Mouse (Mus musculus): Measurements from ENCODE around the gene Gm6793.

Gm6793 gene

DNA sequence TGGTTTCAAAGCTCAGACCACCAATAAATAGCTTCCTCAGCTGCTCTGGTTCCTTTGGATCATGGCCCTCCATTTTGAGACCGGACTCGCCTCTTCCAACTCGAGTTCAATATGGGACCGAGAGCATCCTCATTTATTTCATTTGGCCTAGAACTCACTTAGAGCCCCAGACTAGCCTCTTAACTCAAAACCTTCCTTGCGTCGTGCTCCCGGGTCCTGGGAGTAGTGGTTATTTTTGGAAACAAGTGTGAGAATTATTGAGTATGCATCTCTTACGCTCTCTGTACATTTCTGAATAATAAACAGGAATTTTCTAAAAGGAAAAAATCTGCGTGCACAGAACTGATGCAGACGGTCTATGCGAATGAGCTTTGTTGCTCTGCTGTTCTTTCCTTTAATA lies at the start of gene Gm6793:
Gm6793 (minus strand) TSS at position 101 of the 400 bp plus-strand sequence.
- no peak for DNase-seq (ENCODE audit: low spot score)

DNA sequence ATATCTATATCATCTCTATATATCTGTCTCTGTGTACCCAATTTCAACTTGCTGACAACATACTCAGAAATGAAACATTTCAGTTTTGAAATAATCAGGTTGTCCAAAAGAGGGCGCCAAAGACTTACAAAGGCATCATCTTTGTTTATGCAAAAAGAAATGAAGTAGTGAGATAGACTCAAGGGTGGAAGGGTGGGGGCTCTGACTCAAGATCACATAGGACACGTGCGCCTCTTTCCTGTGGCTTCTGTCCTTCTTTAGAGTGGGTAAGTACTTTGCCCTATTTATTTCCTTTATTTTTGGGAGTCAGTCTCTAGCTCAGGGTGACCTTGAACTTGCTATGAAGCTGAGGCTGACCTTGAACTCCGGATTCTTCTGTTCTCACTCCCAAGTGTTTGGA lies 46.5 kb upstream of the Gm6793 start:
- peak; percentile 55 for DNase-seq (ENCODE audit: low spot score)

DNA sequence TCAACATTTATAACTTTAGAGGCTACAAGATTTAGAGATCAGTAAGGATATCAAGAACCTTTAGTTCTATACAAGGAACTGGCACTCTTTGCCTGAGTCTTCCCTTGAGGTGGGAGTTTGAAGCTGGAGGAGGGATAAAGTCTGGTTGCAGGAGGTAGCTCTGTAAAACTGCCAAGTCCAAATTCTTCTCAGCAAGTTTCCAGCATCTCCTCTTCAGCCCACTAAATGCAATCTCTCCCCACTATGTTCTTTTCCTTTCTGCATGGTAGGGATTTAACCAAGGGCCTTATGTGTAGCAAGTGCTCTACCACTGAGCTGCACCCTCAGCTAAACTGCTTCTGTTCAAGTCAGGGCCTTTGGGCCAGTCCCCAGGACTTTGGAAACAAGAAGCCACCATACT lies 39.6 kb upstream of the Gm6793 start:
- no peak for DNase-seq (ENCODE audit: low spot score)

DNA sequence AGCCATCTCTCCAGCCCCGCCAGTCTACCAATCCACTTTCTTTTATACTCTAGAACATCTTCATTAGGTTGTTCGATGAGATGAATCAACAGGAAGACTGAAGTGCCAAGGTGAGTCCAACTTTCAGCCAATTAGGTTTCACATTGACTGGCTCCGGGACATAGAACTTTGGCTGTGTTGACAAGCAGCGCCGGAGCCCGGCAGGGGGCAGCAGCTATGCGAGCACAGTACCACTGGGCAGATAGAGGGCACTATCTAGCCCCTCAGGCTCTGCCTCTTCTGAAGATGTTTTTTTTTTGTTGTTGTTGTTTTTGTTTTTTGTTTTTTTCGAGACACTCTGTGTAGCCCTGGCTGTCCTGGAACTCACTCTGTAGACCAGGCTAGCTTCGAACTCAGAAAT lies 36.7 kb upstream of the Gm6793 start:
- DNase-seq (ENCODE audit: low spot score) = no peak

GRCm38 (mm10) chr8:112049984-112050383 lies 35.1 kb upstream of the Gm6793 start:
- DNase-seq (ENCODE audit: low spot score) = no peak

- no peak for DNase-seq (ENCODE audit: low spot score)
These were observed 33.5 kb upstream of the Gm6793 start for GRCm38 (mm10) chr8:112048293-112048692.

DNA sequence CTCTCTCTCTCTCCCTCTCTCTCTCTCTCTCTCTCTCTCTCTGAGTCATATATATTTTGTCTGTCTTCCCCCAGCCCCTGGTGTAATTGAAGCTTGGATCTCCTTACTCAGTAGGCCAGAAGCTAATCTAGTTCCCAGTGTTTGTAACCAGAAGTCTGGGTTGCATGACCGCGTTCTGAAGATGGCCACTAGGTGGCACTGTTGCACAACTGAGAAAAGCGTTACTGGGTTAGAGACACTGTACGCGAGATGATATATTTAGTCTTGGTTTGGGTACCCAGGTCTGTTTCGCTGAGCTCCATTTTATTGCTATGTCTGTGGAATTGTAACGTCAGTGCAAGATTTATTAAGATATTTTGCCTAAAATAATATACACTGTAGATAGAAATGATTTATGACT lies 31.1 kb upstream of the Gm6793 start:
- DNase-seq (ENCODE audit: low spot score) = peak; percentile 62

DNA sequence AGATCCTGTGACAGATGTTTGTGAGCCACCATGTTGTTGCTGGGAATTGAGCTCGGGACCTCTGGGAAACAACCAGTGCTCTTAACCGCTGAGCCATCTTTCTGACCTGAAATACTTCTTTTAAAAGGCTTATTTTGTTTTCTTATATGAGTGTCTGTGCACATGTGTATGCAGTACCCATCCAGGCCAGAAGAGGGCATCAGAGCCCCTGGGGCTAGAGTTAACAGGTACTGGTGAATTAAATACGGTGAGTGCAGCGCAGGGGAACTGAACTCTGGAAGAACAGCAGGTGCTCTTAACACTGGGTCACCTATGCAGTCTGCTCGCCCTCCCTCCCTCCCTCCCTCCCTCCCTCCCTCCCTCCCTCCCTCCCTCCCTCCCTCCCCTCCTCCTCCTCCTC lies 30.3 kb upstream of the Gm6793 start:
- DNase-seq (ENCODE audit: low spot score) = no peak

GRCm38 (mm10) chr8:112037521-112037920 lies 22.7 kb upstream of the Gm6793 start:
- no peak for DNase-seq (ENCODE audit: low spot score)

DNA sequence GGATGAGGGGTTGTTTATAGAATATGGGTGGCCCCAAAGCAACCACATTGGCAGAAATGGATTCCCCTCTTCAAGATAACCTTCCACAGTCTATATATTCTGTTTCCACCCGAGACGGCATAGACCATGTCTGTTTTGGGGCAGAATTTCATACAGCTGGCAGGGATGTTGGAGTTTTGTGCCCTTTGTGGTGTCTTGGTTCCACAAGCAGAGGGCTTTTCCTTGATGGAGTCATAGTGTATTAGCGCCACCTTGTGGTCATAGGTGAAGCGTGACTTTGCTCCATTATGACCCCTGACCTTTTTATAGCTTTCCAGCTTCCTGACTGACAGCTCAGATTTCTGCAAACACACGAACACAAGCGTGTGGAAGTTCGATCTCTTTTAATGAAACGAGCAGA lies 19.8 kb upstream of the Gm6793 start:
- no peak for DNase-seq (ENCODE audit: low spot score)

DNA sequence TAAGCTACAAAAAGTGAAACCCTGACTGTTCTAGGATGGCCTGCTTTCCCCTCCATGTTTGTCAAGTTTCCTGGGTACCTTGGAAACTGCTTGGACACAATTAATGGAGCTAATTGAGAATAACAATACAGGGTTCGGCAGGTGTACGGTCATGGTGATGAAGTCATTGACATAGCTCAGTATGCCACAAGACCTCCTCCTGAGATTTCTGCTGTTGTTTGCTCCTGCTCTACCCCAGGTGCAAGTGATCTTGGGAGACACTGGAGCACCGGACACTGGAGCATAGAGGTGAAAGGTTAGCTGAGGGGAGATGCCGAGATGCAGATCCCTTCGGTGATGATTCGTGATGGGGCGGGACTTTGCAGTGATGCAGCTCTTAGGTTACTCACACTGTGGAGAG lies 18.2 kb upstream of the Gm6793 start:
- DNase-seq (ENCODE audit: low spot score) = no peak

DNA sequence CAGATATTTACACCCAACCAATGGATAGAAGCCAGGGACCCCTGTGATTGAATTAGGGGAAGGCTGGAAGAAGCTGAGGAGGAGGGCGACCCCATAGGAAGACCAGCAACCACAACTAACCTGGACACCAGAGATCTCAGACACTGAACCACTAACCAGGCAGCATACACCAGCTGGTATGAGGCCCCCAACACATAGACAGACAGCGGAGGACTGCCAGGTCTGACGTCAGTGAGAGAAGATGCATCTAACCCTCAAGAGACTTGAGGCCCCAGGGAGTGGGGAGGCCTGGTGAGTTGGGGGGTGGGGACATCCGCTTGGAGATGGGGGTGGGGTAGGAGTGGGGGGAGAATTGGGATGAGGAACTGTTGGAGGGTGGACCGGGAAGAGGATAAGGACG lies 15.8 kb upstream of the Gm6793 start:
- no peak for DNase-seq (ENCODE audit: low spot score)

DNA sequence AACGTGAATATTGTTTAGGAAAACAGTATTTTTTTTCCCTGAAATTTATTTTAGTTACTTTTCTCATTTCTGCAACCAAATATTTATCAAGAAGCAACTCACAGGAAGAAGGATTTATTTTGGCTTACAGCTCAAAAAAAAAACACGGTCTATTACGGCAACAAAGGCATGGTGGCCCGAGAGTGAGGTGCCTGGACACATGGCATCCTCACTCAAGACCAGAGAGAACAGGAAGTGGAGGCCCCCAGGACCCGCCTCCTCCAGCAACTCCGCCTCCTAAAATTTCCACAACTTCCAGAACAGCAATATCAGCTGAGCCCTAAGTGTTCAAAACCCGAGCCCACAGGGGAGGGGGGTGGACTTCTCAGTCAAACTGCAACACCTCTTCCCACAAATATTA lies 14.6 kb upstream of the Gm6793 start:
- DNase-seq (ENCODE audit: low spot score) = no peak

DNA sequence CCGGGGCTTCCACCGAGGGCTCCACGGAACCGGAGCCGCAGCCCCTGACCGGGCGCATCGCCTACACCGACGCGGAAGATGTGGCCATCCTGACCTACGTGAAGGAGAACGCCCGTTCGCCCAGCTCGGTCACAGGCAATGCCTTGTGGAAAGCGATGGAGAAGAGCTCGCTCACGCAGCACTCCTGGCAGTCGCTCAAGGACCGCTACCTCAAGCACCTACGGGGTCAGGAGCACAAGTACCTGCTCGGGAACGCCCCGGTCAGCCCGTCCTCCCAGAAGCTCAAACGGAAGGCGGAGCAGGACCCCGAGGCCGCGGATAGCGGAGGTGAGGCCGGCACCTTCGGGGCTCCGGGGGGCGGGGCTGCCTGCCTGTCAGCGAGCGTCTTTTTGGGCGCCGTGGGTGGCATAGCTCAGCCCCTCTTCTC lies 3.0 kb downstream of the Gm6793 start:
- DNase-seq (ENCODE audit: low spot score) = no peak

GRCm38 (mm10) chr8:112010997-112011815 lies 3.6 kb downstream of the Gm6793 start, which contains the start of the genes Kars and Terf2ip:
TSS of gene Kars (minus strand) at chr8:112011323.
TSS of gene Terf2ip (plus strand) at chr8:112011398.
- DNase-seq (ENCODE audit: low spot score) = peak; percentile 80

- DNase-seq (ENCODE audit: low spot score) = no peak
These were observed 5.3 kb downstream of the Gm6793 start for GRCm38 (mm10) chr8:112009558-112009957.

DNA sequence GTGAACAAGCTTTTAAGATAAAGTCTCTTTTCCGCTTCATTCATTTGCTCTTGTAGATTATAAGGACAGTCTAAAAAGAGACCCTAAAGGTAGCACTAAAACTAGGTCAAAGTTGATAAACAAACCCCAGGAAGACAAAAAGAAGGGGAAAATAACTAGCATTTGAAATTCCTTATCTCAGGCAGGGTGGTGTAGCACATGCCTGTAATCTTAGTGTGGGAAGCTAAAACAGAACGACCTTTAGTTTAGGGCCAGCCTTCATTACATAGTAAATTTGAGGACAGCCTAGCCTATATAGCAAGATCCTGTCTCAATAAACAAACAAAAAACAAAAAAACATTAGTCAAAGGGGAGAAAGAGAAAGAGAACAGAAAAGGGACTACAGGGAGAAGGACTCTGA lies 7.2 kb downstream of the Gm6793 start:
- DNase-seq (ENCODE audit: low spot score) = no peak

DNA sequence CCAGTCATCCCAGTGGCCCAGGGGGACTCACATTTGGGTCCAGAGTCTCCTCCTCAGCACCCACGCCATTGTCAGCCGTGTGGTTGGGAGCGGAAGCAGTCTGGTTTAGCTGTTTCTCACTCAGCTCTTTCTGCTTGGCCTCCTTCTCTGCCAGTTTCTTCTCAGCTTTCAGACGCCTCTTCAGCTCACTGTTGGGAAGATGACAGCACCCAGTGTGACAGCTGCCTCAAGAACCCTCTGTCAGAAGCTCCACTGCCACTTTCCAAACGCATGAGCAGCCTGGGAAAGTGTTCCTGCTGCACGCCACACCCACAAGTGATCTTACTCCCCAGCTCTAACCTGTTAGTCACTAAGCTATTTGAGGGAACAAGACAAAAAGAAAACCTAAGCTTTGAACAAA lies 9.2 kb downstream of the Gm6793 start:
- no peak for DNase-seq (ENCODE audit: low spot score)

GRCm38 (mm10) chr8:112004754-112005153 lies 10.1 kb downstream of the Gm6793 start:
- DNase-seq (ENCODE audit: low spot score) = no peak

GRCm38 (mm10) chr8:111992703-111993039 lies 22.2 kb downstream of the Gm6793 start:
- no peak for DNase-seq (ENCODE audit: low spot score)

- DNase-seq (ENCODE audit: low spot score) = peak; percentile 77
These were observed 22.7 kb downstream of the Gm6793 start, which contains the start of gene Adat1 for GRCm38 (mm10) chr8:111992013-111992702. TSS of gene Adat1 (minus strand) at chr8:111992302.

GRCm38 (mm10) chr8:111991278-111991677 lies 23.6 kb downstream of the Gm6793 start:
- no peak for DNase-seq (ENCODE audit: low spot score)

- no peak for DNase-seq (ENCODE audit: low spot score)
These were observed 24.9 kb downstream of the Gm6793 start for GRCm38 (mm10) chr8:111989911-111990310.

Data from left cerebral cortex, adult 11 months (tissue).